Mouse (Mus musculus) spleen, postnatal 36 days (tissue): ENCODE results near the gene Htt.

ENCODE experiments used
- DNase-seq, 2 experiments: peaks; one replicate each; pipeline ENCODE4 v3.0.0; 2022; ENCODE audit warnings: low spot score in 2 of 2, mixed read lengths in 1 of 2

The Htt gene

GRCm38 (mm10) chr5:34889252-34889651 lies 127.7 kb downstream of the Htt start:
- DNase-seq, result no peak

GRCm38 (mm10) chr5:34896697-34897453 lies 135.3 kb downstream of the Htt start:
- DNase-seq, result peak; percentile 45 to 64

GRCm38 (mm10) chr5:34899787-34900469 lies 138.4 kb downstream of the Htt start:
- no peak for DNase-seq

GRCm38 (mm10) chr5:34902371-34902770 lies 140.8 kb downstream of the Htt start:
- no peak for DNase-seq

GRCm38 (mm10) chr5:34902811-34903385 lies 141.4 kb downstream of the Htt start:
- DNase-seq, result no peak

- DNase-seq, result no peak
These were observed 142.9 kb downstream of the Htt start for GRCm38 (mm10) chr5:34904412-34904811.

- DNase-seq, result no peak
These were observed 145.7 kb downstream of the Htt start for GRCm38 (mm10) chr5:34907230-34907629.

GRCm38 (mm10) chr5:34907910-34908725 lies 146.6 kb downstream of the Htt start, which contains the start of gene Msantd1:
Msantd1 (plus strand) TSS chr5:34908012.
- no peak for DNase-seq

- no peak for DNase-seq
These were observed 147.4 kb downstream of the Htt start for GRCm38 (mm10) chr5:34908726-34909633.

GRCm38 (mm10) chr5:34909634-34910503 lies 148.3 kb downstream of the Htt start:
- peak in 1 of 2 experiments; percentile 32 for DNase-seq

- no peak for DNase-seq
These were observed 148.9 kb downstream of the Htt start for GRCm38 (mm10) chr5:34910504-34910815.

- DNase-seq, result peak; percentile 51 to 66
These were observed 154.3 kb downstream of the Htt start for GRCm38 (mm10) chr5:34915801-34916200.

GRCm38 (mm10) chr5:34917234-34917655 lies 155.7 kb downstream of the Htt start:
- DNase-seq, result no peak

GRCm38 (mm10) chr5:34918785-34919184 lies 157.2 kb downstream of the Htt start:
- DNase-seq, result no peak

GRCm38 (mm10) chr5:34922531-34922930 lies 161.0 kb downstream of the Htt start:
- DNase-seq, result no peak

- DNase-seq, result peak; percentile 45 to 66
These were observed 162.4 kb downstream of the Htt start for GRCm38 (mm10) chr5:34923920-34924319.

GRCm38 (mm10) chr5:34924519-34924918 lies 163.0 kb downstream of the Htt start:
- DNase-seq, result peak; percentile 62 to 81

GRCm38 (mm10) chr5:34927648-34928047 lies 166.1 kb downstream of the Htt start:
- DNase-seq, result no peak

GRCm38 (mm10) chr5:34930151-34930975 lies 168.8 kb downstream of the Htt start:
- DNase-seq, result peak in 1 of 2 experiments; percentile 40
